Mouse (Mus musculus) left cerebral cortex, adult 11 months (tissue): ENCODE results near the gene Dstyk.

Source experiments
- DNase-seq: peaks from one replicate; pipeline ENCODE4 v3.0.0; 2022; ENCODE audit warnings: low spot score

Dstyk gene

GRCm38 (mm10) chr1:132417319-132418251 is at the start of gene Dstyk:
Dstyk (plus strand) TSS chr1:132417555.
- DNase-seq: peak; percentile 85

- DNase-seq: peak; percentile 85
Observed at GRCm38 (mm10) chr1:132367692-132368506, 49.5 kb upstream of the Dstyk start.

GRCm38 (mm10) chr1:132370681-132371173 is 46.6 kb upstream of the Dstyk start:
- DNase-seq: no peak

GRCm38 (mm10) chr1:132371298-132372081 is 45.9 kb upstream of the Dstyk start:
- no peak for DNase-seq

GRCm38 (mm10) chr1:132372354-132372753 is 45.0 kb upstream of the Dstyk start:
- DNase-seq: no peak

GRCm38 (mm10) chr1:132372896-132373534 is 44.3 kb upstream of the Dstyk start:
- DNase-seq: no peak

- DNase-seq: no peak
Observed at GRCm38 (mm10) chr1:132374140-132374872, 43.0 kb upstream of the Dstyk start.

- no peak for DNase-seq
Observed at GRCm38 (mm10) chr1:132374873-132375244, 42.5 kb upstream of the Dstyk start.

GRCm38 (mm10) chr1:132375256-132375655 is 42.1 kb upstream of the Dstyk start:
- peak; percentile 59 for DNase-seq

GRCm38 (mm10) chr1:132376211-132377054 is 40.9 kb upstream of the Dstyk start:
- no peak for DNase-seq

GRCm38 (mm10) chr1:132377055-132377365 is 40.3 kb upstream of the Dstyk start:
- no peak for DNase-seq

- no peak for DNase-seq
Observed at GRCm38 (mm10) chr1:132377811-132378210, 39.5 kb upstream of the Dstyk start.

GRCm38 (mm10) chr1:132380550-132381100 is 36.7 kb upstream of the Dstyk start:
- no peak for DNase-seq

- DNase-seq: no peak
Observed at GRCm38 (mm10) chr1:132381929-132382328, 35.4 kb upstream of the Dstyk start.

- DNase-seq: no peak
Observed at GRCm38 (mm10) chr1:132384001-132384554, 33.3 kb upstream of the Dstyk start.

GRCm38 (mm10) chr1:132385266-132385665 is 32.1 kb upstream of the Dstyk start:
- no peak for DNase-seq

- no peak for DNase-seq
Observed at GRCm38 (mm10) chr1:132385711-132386110, 31.6 kb upstream of the Dstyk start.

GRCm38 (mm10) chr1:132386266-132386665 is 31.1 kb upstream of the Dstyk start:
- no peak for DNase-seq

GRCm38 (mm10) chr1:132387943-132388342 is 29.4 kb upstream of the Dstyk start:
- no peak for DNase-seq
